8 mouse cellular contexts compared by ENCODE assay signal in the genomic region with DNA sequence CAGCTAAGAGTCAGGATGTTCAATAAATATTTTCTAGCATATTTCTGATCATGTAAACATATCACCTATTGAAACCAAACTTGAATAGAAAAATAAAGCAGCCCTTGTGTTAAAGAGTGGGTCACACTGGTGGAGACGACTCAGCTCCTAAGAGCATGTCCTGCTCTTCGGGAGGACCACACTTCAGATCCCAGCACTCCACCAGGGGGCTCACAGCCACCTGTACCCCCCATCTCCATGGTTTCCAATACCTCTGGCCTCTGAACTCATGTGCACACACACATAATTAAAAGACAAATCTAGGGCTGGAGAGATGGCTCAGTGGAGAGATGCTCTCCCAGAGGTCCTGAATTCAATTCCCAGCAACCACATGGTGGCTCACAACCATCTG. TPM values are rescaled to one million over a fixed set of nuclear protein-coding genes. Genes with fewer than 3 reads are reported as not detected.
DNase-seq lines count a peak whose midpoint lies in the region; ATAC-seq and TF ChIP-seq lines count a peak whose summit lies in the region.

No protein-coding gene starts in this region.

- H3K9ac ChIP-seq in heart, embryonic 11.5 days (ENCODE audit: low read depth, low read length): no peak overlapping the region
- no peak overlapping the region for H3K9ac ChIP-seq in heart, adult 2 months (ENCODE audit: low read depth, low read length)
- H3K9ac ChIP-seq in ES-Bruce4 (ENCODE audit: low read depth, poor library complexity, severe bottlenecking): peak overlapping the region; percentile 85; the same call in 1 of the 2 replicates
- H3K9ac ChIP-seq in hindbrain, embryonic 12.5 days: no peak overlapping the region
- H3K9ac ChIP-seq in midbrain, embryonic 11.5 days (ENCODE audit: low read length): no peak overlapping the region

- no peaks in the 10 kb centered on the region for H3K79me2 ChIP-seq in heart, adult 2 months (replicated peaks; ENCODE audit: control insufficient read depth, insufficient read depth, low read length)

- peaks cover 26% of the 10 kb centered on the region for H3K4me1 ChIP-seq in heart, embryonic 11.5 days (ENCODE audit: control insufficient read depth, insufficient read depth, low read length)
- peaks cover 5% of the 10 kb centered on the region; the same call in 1 of the 2 replicates for H3K4me1 ChIP-seq in heart, adult 2 months (ENCODE audit: control insufficient read depth, insufficient read depth, low read length)
- peaks cover 2% of the 10 kb centered on the region for H3K4me1 ChIP-seq in ES-Bruce4 (ENCODE audit: control insufficient read depth, insufficient read depth, low read length)
- peaks cover 27% of the 10 kb centered on the region for H3K4me1 ChIP-seq in hindbrain, embryonic 12.5 days
- H3K4me1 ChIP-seq in midbrain, embryonic 11.5 days (ENCODE audit: control insufficient read depth, insufficient read depth, low read length): peaks cover 17% of the 10 kb centered on the region

- no peak for DNase-seq in heart, adult 2 months
- no peak for DNase-seq in midbrain, embryonic 11.5 days (ENCODE audit: low spot score, missing footprints)
- DNase-seq in embryo, embryonic 10 days (ENCODE audit: low spot score): no peak
- no peak for DNase-seq in lung, postnatal 10 days
- no peak for DNase-seq in urinary bladder, adult 18-20 months (ENCODE audit: low spot score in 2 of 2)

- H3K4me2 ChIP-seq in heart, embryonic 11.5 days: peak overlapping the region; percentile 91
- peak overlapping the region; percentile 66 for H3K4me2 ChIP-seq in hindbrain, embryonic 12.5 days (replicated peaks)
- H3K4me2 ChIP-seq in midbrain, embryonic 11.5 days: peak overlapping the region; percentile 74

- H3K27ac ChIP-seq in heart, embryonic 11.5 days (ENCODE audit: low read depth, low read length): no peak overlapping the region
- H3K27ac ChIP-seq in heart, adult 2 months: no peak overlapping the region
- H3K27ac ChIP-seq in ES-Bruce4 (ENCODE audit: insufficient read depth, low read length): no peak overlapping the region
- H3K27ac ChIP-seq in hindbrain, embryonic 12.5 days: no peak overlapping the region
- H3K27ac ChIP-seq in midbrain, embryonic 11.5 days (ENCODE audit: low read depth, low read length): no peak overlapping the region

- ATAC-seq in heart, embryonic 11.5 days (replicated peaks; ENCODE audit: insufficient number of reproducible peaks, low FRiP score, low TSS enrichment): no peak
- ATAC-seq in hindbrain, embryonic 12.5 days (ENCODE audit: low FRiP score): no peak
- no peak for ATAC-seq in midbrain, embryonic 11.5 days (ENCODE audit: low FRiP score)

- WGBS in heart, embryonic 11.5 days (ENCODE audit: insufficient replicate concordance): 50% methylated on average over 2 of the region's 2 CpGs
- 47% methylated on average over 2 of the region's 2 CpGs for WGBS in heart, adult 2 months
- WGBS in hindbrain, embryonic 12.5 days: 61% methylated on average over 2 of the region's 2 CpGs
- 69% methylated on average over 2 of the region's 2 CpGs for WGBS in midbrain, embryonic 11.5 days

- H3K36me3 ChIP-seq in heart, embryonic 11.5 days (ENCODE audit: control insufficient read depth, insufficient read depth, low read length): peaks cover 12% of the 10 kb centered on the region
- H3K36me3 ChIP-seq in heart, adult 2 months (ENCODE audit: control insufficient read depth, insufficient read depth, low read length): peaks cover 2% of the 10 kb centered on the region; the same call in 1 of the 2 replicates
- peaks cover 15% of the 10 kb centered on the region for H3K36me3 ChIP-seq in ES-Bruce4 (ENCODE audit: control insufficient read depth, insufficient read depth, low read length, poor library complexity, severe bottlenecking)
- peaks cover 29% of the 10 kb centered on the region for H3K36me3 ChIP-seq in hindbrain, embryonic 12.5 days
- peaks cover 14% of the 10 kb centered on the region for H3K36me3 ChIP-seq in midbrain, embryonic 11.5 days (ENCODE audit: control insufficient read depth, insufficient read depth, low read length)

- H3K9me3 ChIP-seq in heart, embryonic 11.5 days (replicated peaks; ENCODE audit: control insufficient read depth, low read length): no peaks in the 10 kb centered on the region
- no peaks in the 10 kb centered on the region for H3K9me3 ChIP-seq in ES-Bruce4 (replicated peaks; ENCODE audit: control insufficient read depth, insufficient read depth, low read length, poor library complexity, severe bottlenecking)
- no peaks in the 10 kb centered on the region for H3K9me3 ChIP-seq in hindbrain, embryonic 12.5 days (replicated peaks)
- no peaks in the 10 kb centered on the region for H3K9me3 ChIP-seq in midbrain, embryonic 11.5 days (ENCODE audit: control insufficient read depth, low read length)

- peak overlapping the region; percentile 84; the same call in 1 of the 2 replicates for H3K4me3 ChIP-seq in heart, embryonic 11.5 days (ENCODE audit: low read depth, low read length)
- H3K4me3 ChIP-seq in heart, adult 2 months: no peak overlapping the region
- peak overlapping the region; percentile 16 for H3K4me3 ChIP-seq in ES-Bruce4 (ENCODE audit: low read depth, low read length)
- no peak overlapping the region for H3K4me3 ChIP-seq in hindbrain, embryonic 12.5 days
- no peak overlapping the region for H3K4me3 ChIP-seq in midbrain, embryonic 11.5 days (ENCODE audit: low read depth, low read length)

- intact Hi-C loops in heart, adult 2 months (cut with DNase I): no loop called here

- no peak for TF ChIP-seq CTCF in heart, adult 2 months (IDR thresholded peaks at IDR 0.05)
- TF ChIP-seq CTCF in ES-Bruce4 (IDR thresholded peaks at IDR 0.05; ENCODE audit: low read depth, low read length): peak; percentile 30

- H3K27me3 ChIP-seq in heart, embryonic 11.5 days (ENCODE audit: control insufficient read depth, insufficient read depth, low read length): no peaks in the 10 kb centered on the region
- H3K27me3 ChIP-seq in heart, adult 2 months (ENCODE audit: control insufficient read depth, insufficient read depth, low read length): no peaks in the 10 kb centered on the region
- H3K27me3 ChIP-seq in ES-Bruce4 (ENCODE audit: control insufficient read depth, insufficient read depth, low read length, poor library complexity, severe bottlenecking): no peaks in the 10 kb centered on the region
- no peaks in the 10 kb centered on the region for H3K27me3 ChIP-seq in hindbrain, embryonic 12.5 days
- H3K27me3 ChIP-seq in midbrain, embryonic 11.5 days (ENCODE audit: control insufficient read depth, insufficient read depth, low read length): no peaks in the 10 kb centered on the region

- no peak for TF ChIP-seq POLR2A in heart, adult 2 months (IDR thresholded peaks at IDR 0.05; ENCODE audit: insufficient read depth, low read depth, low read length)
- TF ChIP-seq POLR2A in ES-Bruce4 (IDR thresholded peaks at IDR 0.05; ENCODE audit: insufficient read depth, low read length): no peak

- no peak for TF ChIP-seq EP300 in heart, adult 2 months (IDR thresholded peaks at IDR 0.05; ENCODE audit: insufficient read depth, low read depth, low read length)
- TF ChIP-seq EP300 in ES-Bruce4 (IDR thresholded peaks at IDR 0.05; ENCODE audit: insufficient read depth, low read depth, low read length): no peak

RNA-seq across cellular contexts. Expression of gene Ppil1, which starts 1.7 kb away (rescaled TPM):
- 117 and 135 TPM in 2 replicates for polyA plus RNA-seq in heart, embryonic 11.5 days (2014; fragmentation: Nextera tagmentation; extraction: Ambion mirVana)
- 10 to 100 TPM; 28.4 to 31.1 TPM for total RNA-seq in heart, adult 2 months (2021)
- 33.2 and 41.7 TPM in 2 replicates for polyA plus RNA-seq in heart, adult 2 months (2012; rRNA removed)
- polyA plus RNA-seq in ES-Bruce4 (2011; ENCODE audit: insufficient read depth, insufficient read length, low read depth, missing spikeins): 92.7 and 101 TPM in 2 replicates
- polyA plus RNA-seq in hindbrain, embryonic 12.5 days (2016; fragmentation: Nextera tagmentation; extraction: Ambion mirVana): 102 and 105 TPM in 2 replicates
- polyA plus RNA-seq in midbrain, embryonic 11.5 days (2014; fragmentation: Nextera tagmentation; extraction: Ambion mirVana): 163 and 170 TPM in 2 replicates

RNA-seq across cellular contexts. Expression of gene BC004004, which starts 6.3 kb away (rescaled TPM):
- 90.6 and 94.9 TPM in 2 replicates for polyA plus RNA-seq in heart, embryonic 11.5 days (2014; fragmentation: Nextera tagmentation; extraction: Ambion mirVana)
- total RNA-seq in heart, adult 2 months (2021): 100 to 1,000 TPM; 264 to 318 TPM
- 184 and 264 TPM in 2 replicates for polyA plus RNA-seq in heart, adult 2 months (2012; rRNA removed)
- polyA plus RNA-seq in ES-Bruce4 (2011; ENCODE audit: insufficient read depth, insufficient read length, low read depth, missing spikeins): 39.5 and 54.0 TPM in 2 replicates
- polyA plus RNA-seq in hindbrain, embryonic 12.5 days (2016; fragmentation: Nextera tagmentation; extraction: Ambion mirVana): 72.5 and 76.9 TPM in 2 replicates
- 68.4 and 74.6 TPM in 2 replicates for polyA plus RNA-seq in midbrain, embryonic 11.5 days (2014; fragmentation: Nextera tagmentation; extraction: Ambion mirVana)

RNA-seq across cellular contexts. Expression of gene Cpne5, which starts 24.3 kb away (rescaled TPM):
- polyA plus RNA-seq in heart, embryonic 11.5 days (2014; fragmentation: Nextera tagmentation; extraction: Ambion mirVana): 24.0 and 28.8 TPM in 2 replicates
- total RNA-seq in heart, adult 2 months (2021): 1 to 10 TPM; 4.4 to 5.2 TPM
- 10.7 and 11.2 TPM in 2 replicates for polyA plus RNA-seq in heart, adult 2 months (2012; rRNA removed)
- polyA plus RNA-seq in ES-Bruce4 (2011; ENCODE audit: insufficient read depth, insufficient read length, low read depth, missing spikeins): 1.8 and 4.4 TPM in 2 replicates
- polyA plus RNA-seq in hindbrain, embryonic 12.5 days (2016; fragmentation: Nextera tagmentation; extraction: Ambion mirVana): 6.0 and 6.1 TPM in 2 replicates
- polyA plus RNA-seq in midbrain, embryonic 11.5 days (2014; fragmentation: Nextera tagmentation; extraction: Ambion mirVana): 7.4 TPM in 2 replicates

RNA-seq across cellular contexts. Expression of gene Pi16, which starts 55.2 kb away (rescaled TPM):
- 0.55 and 1.7 TPM in 2 replicates for polyA plus RNA-seq in heart, embryonic 11.5 days (2014; fragmentation: Nextera tagmentation; extraction: Ambion mirVana)
- 10 to 100 TPM; 24.1 to 40.7 TPM for total RNA-seq in heart, adult 2 months (2021)
- 63.1 and 73.5 TPM in 2 replicates for polyA plus RNA-seq in heart, adult 2 months (2012; rRNA removed)
- polyA plus RNA-seq in ES-Bruce4 (2011; ENCODE audit: insufficient read depth, insufficient read length, low read depth, missing spikeins): 0.39 TPM in 1 of 2 replicates, not detected in the other
- polyA plus RNA-seq in hindbrain, embryonic 12.5 days (2016; fragmentation: Nextera tagmentation; extraction: Ambion mirVana): 0.97 and 1.2 TPM in 2 replicates
- polyA plus RNA-seq in midbrain, embryonic 11.5 days (2014; fragmentation: Nextera tagmentation; extraction: Ambion mirVana): 0.56 and 0.57 TPM in 2 replicates

Comparison
In these comparisons a context has a peak if more than half of its experiments do, and no peak if none do; other contexts are left out.
1. H3K4me3 ChIP-seq: peak in heart, embryonic 11.5 days (single experiment) and ES-Bruce4 (single experiment); none in heart, adult 2 months (single experiment), hindbrain, embryonic 12.5 days (single experiment) and midbrain, embryonic 11.5 days (single experiment).
2. Peak in every context shown above with its lines, with median percentiles within 50 percentile points of each other: H3K4me2 ChIP-seq.